Mouse (Mus musculus): ENCODE data around the gene Kcng4. TPM values are rescaled to one million over a fixed set of nuclear protein-coding genes. Genes with fewer than 3 reads are reported as not detected.

The Kcng4 gene
- polyA plus RNA-seq (2012; ENCODE audit: insufficient read depth, insufficient read length, low replicate concordance, missing spikeins), result not detected in 2 replicates

DNA sequence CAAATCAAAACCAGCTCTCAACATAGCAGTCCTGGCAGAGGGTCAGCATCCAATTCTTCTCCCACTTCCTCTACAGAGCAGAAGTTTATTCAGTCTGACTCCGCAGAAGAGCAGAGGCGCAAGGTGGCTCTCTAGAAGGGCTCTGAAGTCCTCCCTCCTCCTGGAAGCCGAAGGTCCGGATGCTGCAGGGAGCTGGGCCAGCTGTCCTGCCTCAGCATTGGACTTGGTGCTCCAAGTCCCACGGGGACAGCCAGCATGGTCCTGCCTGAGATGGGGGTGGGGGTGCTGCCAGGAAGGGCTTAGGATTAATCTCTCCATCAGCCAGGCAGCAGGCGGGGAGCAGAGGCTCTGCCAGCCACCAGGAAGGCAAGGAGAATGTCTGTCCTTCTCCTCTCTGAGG is at the start of gene Kcng4:
Gene Kcng4 (minus strand): TSS at position 303 of the 400 bp plus-strand sequence.
- no peak within 1 kb of the TSS for H3K4me3 ChIP-seq (ENCODE audit: insufficient read depth, low read depth, low read length)
- TF ChIP-seq CTCF (IDR thresholded peaks at IDR 0.05; ENCODE audit: insufficient read depth, low read depth, low read length) (no peak), POLR2A (IDR thresholded peaks at IDR 0.05; ENCODE audit: insufficient read depth, low read depth, low read length) (no peak)
- 41% methylated on average over 6 of the region's 6 CpGs for WGBS
- H3K27ac ChIP-seq (ENCODE audit: insufficient read depth, low read depth, low read length), result 0 out of 2 replicates have a peak within 1 kb of the TSS, but pooled peaks have one; percentile 14
- peaks cover 10% of the 10 kb centered on the region for H3K4me1 ChIP-seq (ENCODE audit: control insufficient read depth, insufficient read depth, low read length)

DNA sequence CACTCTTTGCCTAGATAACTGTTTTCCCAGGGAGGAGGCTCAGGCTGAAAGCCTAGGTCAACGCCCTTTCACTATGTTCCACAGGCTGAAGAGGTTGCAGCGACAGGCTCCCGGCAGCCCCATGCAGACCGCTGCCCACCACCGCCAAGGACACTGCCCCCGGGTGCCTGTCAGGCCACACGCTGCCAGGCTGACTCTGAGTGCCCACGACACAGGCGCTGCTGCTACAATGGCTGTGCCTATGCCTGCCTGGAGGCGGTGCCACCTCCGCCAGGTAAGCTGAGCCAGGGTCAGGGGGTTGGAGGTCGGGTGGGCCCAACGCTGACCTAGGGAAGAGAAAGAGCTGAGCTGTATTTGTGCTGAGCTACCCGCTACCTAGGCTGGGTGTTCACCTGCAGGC is 43.7 kb upstream of the Kcng4 start:
- H3K27ac ChIP-seq (ENCODE audit: insufficient read depth, low read depth, low read length), result no peak overlapping the region
- H3K4me3 ChIP-seq (ENCODE audit: insufficient read depth, low read depth, low read length), result no peak overlapping the region
- H3K4me1 ChIP-seq (ENCODE audit: control insufficient read depth, insufficient read depth, low read length), result 0 out of 2 replicates have a peak, but pooled peaks cover 3% of the 10 kb centered on the region
- 67% methylated on average over 14 of the region's 14 CpGs for WGBS
- TF ChIP-seq CTCF (IDR thresholded peaks at IDR 0.05; ENCODE audit: insufficient read depth, low read depth, low read length) (no peak), POLR2A (IDR thresholded peaks at IDR 0.05; ENCODE audit: insufficient read depth, low read depth, low read length) (no peak)

DNA sequence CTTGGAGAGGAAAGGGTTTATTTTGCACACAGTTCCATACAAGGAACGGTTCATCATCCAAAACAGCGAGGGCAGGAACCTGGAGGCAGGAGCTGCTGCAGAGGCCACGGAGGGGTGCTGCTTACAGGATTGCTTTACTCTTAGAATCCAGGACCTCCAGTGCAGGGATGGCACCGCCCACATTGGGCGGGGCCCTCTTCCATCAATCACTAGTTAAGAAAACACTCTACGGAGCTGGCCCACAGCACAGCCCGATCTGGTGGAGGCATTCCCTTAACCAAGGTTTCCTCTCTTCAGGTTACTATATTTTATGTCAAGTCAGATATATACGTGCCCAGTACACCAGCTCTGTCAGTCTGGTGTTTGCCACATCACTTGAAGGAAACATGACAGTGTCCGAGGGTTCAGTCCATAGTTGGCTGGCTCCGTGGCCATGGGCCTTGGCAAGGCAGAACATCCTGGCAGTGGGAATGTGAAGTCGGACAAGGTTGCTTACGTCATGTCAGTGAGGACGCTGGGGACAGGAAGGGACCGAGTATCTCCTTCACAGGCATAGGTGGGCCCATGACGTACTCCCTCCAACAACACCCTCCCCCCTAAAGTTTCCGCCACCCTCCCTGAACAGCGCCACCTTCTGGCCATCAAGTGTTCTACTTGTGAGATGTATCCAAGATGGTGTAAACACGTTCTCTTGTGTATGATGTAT is 42.8 kb upstream of the Kcng4 start:
- no peak overlapping the region for H3K4me3 ChIP-seq (ENCODE audit: insufficient read depth, low read depth, low read length)
- H3K4me1 ChIP-seq (ENCODE audit: control insufficient read depth, insufficient read depth, low read length), result 0 out of 2 replicates have a peak, but pooled peaks cover 3% of the 10 kb centered on the region
- TF ChIP-seq POLR2A (IDR thresholded peaks at IDR 0.05; ENCODE audit: insufficient read depth, low read depth, low read length), result no peak
- TF ChIP-seq CTCF (IDR thresholded peaks at IDR 0.05; ENCODE audit: insufficient read depth, low read depth, low read length), result peak; percentile 33; the same call in 1 of the 2 replicates
- WGBS, result 19% methylated on average over 18 of the region's 18 CpGs
- H3K27ac ChIP-seq (ENCODE audit: insufficient read depth, low read depth, low read length), result no peak overlapping the region

DNA sequence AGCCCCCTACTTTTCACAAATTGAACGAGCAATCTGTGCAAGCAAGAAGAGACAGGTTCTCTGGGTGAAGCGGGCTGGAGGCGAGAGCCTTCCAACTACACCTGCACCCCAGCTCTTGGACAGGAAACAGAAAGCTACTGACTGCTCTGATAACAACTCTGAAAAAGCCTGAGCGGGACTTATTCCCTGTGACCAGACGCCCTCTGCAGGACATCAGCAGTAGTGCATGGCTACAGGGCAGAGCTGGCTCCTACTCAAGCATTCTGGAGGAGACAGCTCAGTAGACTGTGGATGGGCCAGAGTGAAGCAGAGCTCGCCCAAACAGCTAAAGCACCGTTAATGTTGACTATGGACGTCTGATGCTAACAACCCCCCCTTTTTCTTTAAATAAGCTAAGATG is 40.9 kb upstream of the Kcng4 start:
- no peak overlapping the region for H3K27ac ChIP-seq (ENCODE audit: insufficient read depth, low read depth, low read length)
- 8% methylated on average over 8 of the region's 8 CpGs for WGBS
- 0 out of 2 replicates have a peak, but pooled peaks cover 3% of the 10 kb centered on the region for H3K4me1 ChIP-seq (ENCODE audit: control insufficient read depth, insufficient read depth, low read length)
- TF ChIP-seq CTCF (IDR thresholded peaks at IDR 0.05; ENCODE audit: insufficient read depth, low read depth, low read length) (peak; percentile 58; the same call in 1 of the 2 replicates), POLR2A (IDR thresholded peaks at IDR 0.05; ENCODE audit: insufficient read depth, low read depth, low read length) (no peak)
- H3K4me3 ChIP-seq (ENCODE audit: insufficient read depth, low read depth, low read length), result no peak overlapping the region

DNA sequence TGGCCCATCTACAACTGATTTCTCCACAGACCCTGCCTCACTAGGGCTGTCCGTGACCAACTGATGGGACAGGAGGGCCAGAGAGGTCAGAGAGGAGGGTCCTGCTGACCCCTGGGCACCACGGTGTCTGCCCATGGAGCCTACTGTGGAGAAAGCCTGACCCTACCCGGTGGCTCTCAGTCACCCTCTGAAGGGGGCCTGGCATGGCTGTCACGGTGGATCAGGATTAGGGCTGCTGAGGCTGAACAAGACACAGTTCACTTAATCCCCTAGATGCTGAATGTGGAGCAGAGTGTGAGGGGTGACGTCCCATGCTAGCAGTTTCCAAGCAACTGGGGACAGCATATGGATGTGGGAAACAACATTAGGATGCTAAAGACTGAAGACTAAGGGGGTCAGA is 40.0 kb upstream of the Kcng4 start:
- H3K4me3 ChIP-seq (ENCODE audit: insufficient read depth, low read depth, low read length), result no peak overlapping the region
- TF ChIP-seq CTCF (IDR thresholded peaks at IDR 0.05; ENCODE audit: insufficient read depth, low read depth, low read length) (no peak), POLR2A (IDR thresholded peaks at IDR 0.05; ENCODE audit: insufficient read depth, low read depth, low read length) (no peak)
- peaks cover 10% of the 10 kb centered on the region for H3K4me1 ChIP-seq (ENCODE audit: control insufficient read depth, insufficient read depth, low read length)
- no peak overlapping the region for H3K27ac ChIP-seq (ENCODE audit: insufficient read depth, low read depth, low read length)
- 70% methylated on average over 5 of the region's 5 CpGs for WGBS

DNA sequence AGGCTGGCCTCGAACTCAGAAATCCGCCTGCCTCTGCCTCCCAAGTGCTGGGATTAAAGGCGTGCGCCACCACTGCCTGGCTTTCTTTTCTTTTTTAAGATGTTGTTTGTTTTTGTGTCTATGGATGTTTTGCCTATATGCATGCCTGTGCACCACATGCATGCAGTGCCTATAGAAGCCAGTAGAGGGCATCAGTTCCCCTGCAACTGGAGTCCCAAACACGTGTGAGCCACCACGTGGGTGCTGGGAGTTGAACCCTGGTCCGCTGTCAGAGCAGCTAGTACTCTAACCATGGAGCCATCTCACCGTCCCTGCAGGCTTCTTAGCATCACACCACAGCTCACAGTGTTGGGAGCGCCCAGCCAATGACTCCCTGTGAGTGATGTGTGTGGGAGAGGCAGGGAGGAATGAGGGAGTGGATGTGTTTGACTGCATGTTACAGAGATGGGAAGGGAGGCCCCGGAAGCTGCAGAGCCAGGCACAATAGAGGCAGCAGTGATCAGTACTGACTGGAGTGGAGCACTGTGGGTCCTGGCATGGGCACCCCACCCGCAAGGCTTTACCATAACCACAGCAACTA is 38.6 kb upstream of the Kcng4 start:
- H3K4me3 ChIP-seq (ENCODE audit: insufficient read depth, low read depth, low read length), result no peak overlapping the region
- no peak overlapping the region for H3K27ac ChIP-seq (ENCODE audit: insufficient read depth, low read depth, low read length)
- WGBS, result 78% methylated on average over 11 of the region's 11 CpGs
- TF ChIP-seq CTCF (IDR thresholded peaks at IDR 0.05; ENCODE audit: insufficient read depth, low read depth, low read length), result no peak
- no peak for TF ChIP-seq POLR2A (IDR thresholded peaks at IDR 0.05; ENCODE audit: insufficient read depth, low read depth, low read length)
- peaks cover 14% of the 10 kb centered on the region for H3K4me1 ChIP-seq (ENCODE audit: control insufficient read depth, insufficient read depth, low read length)

DNA sequence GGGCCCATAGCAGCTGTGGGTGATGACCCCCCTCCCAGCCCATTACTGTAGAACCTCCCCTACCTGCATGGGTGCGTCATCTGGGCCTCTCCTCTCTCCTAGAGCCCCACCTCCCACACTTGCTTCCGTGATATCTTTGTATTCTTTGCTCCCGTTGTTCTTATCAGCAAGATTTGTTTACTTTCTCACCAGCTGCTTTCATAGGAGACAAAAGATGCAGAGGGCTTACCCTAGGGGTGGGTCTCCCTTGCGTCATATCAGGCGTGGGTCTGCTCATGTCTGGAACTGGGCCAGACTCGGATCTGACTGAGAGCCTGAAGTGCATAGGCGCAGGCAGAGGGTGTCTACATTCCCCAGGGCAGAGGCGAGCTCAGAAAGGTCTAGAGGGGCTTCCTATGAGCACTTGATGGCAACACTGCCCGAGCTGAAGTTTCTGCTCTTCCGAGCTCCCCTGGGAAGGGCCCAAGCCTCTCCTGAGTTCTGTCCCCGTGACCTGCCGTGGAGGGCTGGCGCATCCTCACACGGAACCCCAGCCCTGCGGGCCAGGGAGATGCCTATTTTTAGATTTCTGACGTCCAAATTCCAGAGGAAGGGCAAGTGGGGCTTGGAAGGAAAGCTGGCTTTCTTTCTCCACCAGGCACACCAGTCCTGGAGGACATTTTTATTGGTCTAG is 35.1 kb upstream of the Kcng4 start:
- TF ChIP-seq CTCF (IDR thresholded peaks at IDR 0.05; ENCODE audit: insufficient read depth, low read depth, low read length), result no peak
- TF ChIP-seq POLR2A (IDR thresholded peaks at IDR 0.05; ENCODE audit: insufficient read depth, low read depth, low read length), result no peak
- 27% methylated on average over 16 of the region's 16 CpGs for WGBS
- Histone ChIP-seq H3K4me3 (ENCODE audit: insufficient read depth, low read depth, low read length) (no peak overlapping the region), H3K27ac (ENCODE audit: insufficient read depth, low read depth, low read length) (peak overlapping the region; percentile 24; the same call in 1 of the 2 replicates), H3K4me1 (ENCODE audit: control insufficient read depth, insufficient read depth, low read length) (peaks cover 19% of the 10 kb centered on the region)

DNA sequence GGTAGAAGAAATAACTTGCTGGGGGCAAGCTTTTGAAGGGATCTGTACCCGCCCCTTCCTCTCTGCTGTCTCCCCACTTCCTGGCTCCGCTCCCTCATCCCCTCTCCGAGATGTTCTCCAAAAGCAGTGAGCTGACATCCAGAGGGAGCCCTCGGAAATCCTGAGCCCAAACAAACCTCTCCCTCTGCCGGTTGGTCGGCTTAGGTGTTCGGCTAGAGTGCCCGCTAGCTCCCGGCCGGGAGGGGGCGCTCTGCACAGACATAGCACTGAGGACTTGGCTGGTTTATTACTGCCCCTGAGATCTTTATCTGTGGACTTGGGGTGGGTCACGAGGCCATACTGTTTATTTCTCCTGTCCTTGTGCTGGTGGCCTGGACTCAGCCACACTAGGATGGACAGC is 33.8 kb upstream of the Kcng4 start:
- Histone ChIP-seq H3K4me1 (ENCODE audit: control insufficient read depth, insufficient read depth, low read length) (peaks cover 23% of the 10 kb centered on the region), H3K4me3 (ENCODE audit: insufficient read depth, low read depth, low read length) (no peak overlapping the region), H3K27ac (ENCODE audit: insufficient read depth, low read depth, low read length) (no peak overlapping the region)
- TF ChIP-seq CTCF (IDR thresholded peaks at IDR 0.05; ENCODE audit: insufficient read depth, low read depth, low read length) (no peak; the same call in 1 of the 2 replicates), POLR2A (IDR thresholded peaks at IDR 0.05; ENCODE audit: insufficient read depth, low read depth, low read length) (no peak)
- 66% methylated on average over 12 of the region's 12 CpGs for WGBS

DNA sequence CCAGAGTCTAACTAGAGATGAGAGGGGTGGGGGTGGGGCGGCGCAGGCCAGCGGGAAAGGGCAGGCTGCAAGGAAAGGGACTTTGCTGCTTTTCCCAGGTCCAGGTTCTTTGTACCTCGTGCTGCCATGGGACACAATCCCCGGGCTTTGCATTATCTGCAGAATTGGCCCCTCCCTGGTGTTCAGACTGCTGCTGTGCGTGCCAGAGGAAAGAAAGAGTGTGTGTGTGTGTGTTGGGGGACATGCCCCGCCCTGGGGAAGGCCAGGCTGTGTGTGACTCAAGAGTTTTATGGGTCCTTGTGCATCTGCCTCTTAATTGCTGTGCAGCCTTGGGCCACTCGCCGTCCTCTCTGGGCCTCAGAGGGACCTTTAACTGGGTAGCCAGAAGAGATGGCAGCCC is 33.0 kb upstream of the Kcng4 start:
- 58% methylated on average over 9 of the region's 9 CpGs for WGBS
- no peak for TF ChIP-seq CTCF (IDR thresholded peaks at IDR 0.05; ENCODE audit: insufficient read depth, low read depth, low read length)
- no peak for TF ChIP-seq POLR2A (IDR thresholded peaks at IDR 0.05; ENCODE audit: insufficient read depth, low read depth, low read length)
- no peak overlapping the region for H3K27ac ChIP-seq (ENCODE audit: insufficient read depth, low read depth, low read length)
- H3K4me1 ChIP-seq (ENCODE audit: control insufficient read depth, insufficient read depth, low read length), result peaks cover 23% of the 10 kb centered on the region
- H3K4me3 ChIP-seq (ENCODE audit: insufficient read depth, low read depth, low read length), result no peak overlapping the region
